Mouse (Mus musculus): ENCODE results near the gene Gpr101. TPM values are rescaled to one million over a fixed set of nuclear protein-coding genes. Genes with fewer than 3 reads are reported as not detected.

The Gpr101 gene
- 1.6 and 2.0 TPM in 2 replicates for polyA plus RNA-seq (2021; fragmentation: Nextera tagmentation)
- long read RNA-seq, experiment 1, full-length matches to known transcripts: 2 of 3 reads
- long read RNA-seq, experiment 1, partial matches to known transcripts: 0 of 3 reads
- long read RNA-seq, experiment 1, other reads (novel, unspliced or antisense): 1 of 3 reads
- long read RNA-seq, experiment 2, full-length matches to known transcripts: 4 of 5 reads
- long read RNA-seq, experiment 2, partial matches to known transcripts: 0 of 5 reads
- long read RNA-seq, experiment 2, other reads (novel, unspliced or antisense): 1 of 5 reads

GRCm38 (mm10) chrX:57503634-57504033, at the start of gene Gpr101:
Gpr101 (minus strand) TSS chrX:57503757.

Other genes starting within 250 kb of the Gpr101 start
- gene Arhgef6, start 165.0 kb downstream of the Gpr101 start, polyA plus RNA-seq (2021; fragmentation: Nextera tagmentation): 7.7 and 8.0 TPM in 2 replicates
- 41.7 and 42.3 TPM in 2 replicates for gene Rbmx, start 110.7 kb downstream of the Gpr101 start, polyA plus RNA-seq (2021; fragmentation: Nextera tagmentation)
- not detected in 2 replicates for gene Gm364, start 94.6 kb downstream of the Gpr101 start, polyA plus RNA-seq (2021; fragmentation: Nextera tagmentation)